Mouse (Mus musculus) megakaryocyte, embryonic 14.5 days (primary cell): ENCODE results near the gene Hpse.

Experiments
- FLI1 ChIP-seq: IDR thresholded peaks from 2 replicates; pipeline ENCODE4 v1.6.1; 2012; ENCODE audit warnings: low read length, inconsistent platforms, mixed read lengths
- GATA1 ChIP-seq: IDR thresholded peaks from 3 replicates; pipeline ENCODE4 v1.6.1; 2012; ENCODE audit warnings: mixed read lengths, low read length, inconsistent platforms, borderline replicate concordance

DNA sequence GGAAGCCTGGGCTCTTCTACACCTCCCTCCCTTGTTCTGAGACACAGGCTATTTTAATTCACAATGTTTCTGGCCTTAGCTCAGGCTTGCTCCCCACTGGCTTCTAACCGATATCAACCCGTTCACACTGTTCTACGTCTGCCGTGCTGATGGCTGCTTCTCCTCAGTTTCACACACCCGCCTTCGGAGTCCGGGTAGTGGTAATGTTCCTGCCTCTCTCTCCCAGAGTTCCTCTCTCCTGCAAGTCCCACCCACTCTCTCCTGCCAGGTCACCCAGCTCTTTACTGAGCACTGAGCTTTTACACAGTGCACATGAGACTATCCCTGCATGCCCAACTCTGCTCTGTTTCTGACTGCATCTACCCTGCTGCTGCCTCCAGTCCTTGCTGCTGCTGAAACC lies 46.5 kb upstream of the Hpse start:
- TF ChIP-seq GATA1 = no peak
- TF ChIP-seq FLI1 = no peak
